Mouse (Mus musculus) kidney, embryonic 15.5 days (tissue): ENCODE measurements around the gene Mfsd9. TPM values are rescaled to one million over a fixed set of nuclear protein-coding genes. Genes with fewer than 3 reads are reported as not detected.

Source experiments
- ATAC-seq: fragments of 200-750 bp; cut with Nextera tagmentation; replicated peaks from 2 replicates; pipeline ENCODE4 v1.8.0; 2017; ENCODE audit warnings: moderate TSS enrichment; ENCODE audit not compliant: low FRiP score
- H3K27ac ChIP-seq: fragments of 300-500 bp; sonication (generic); 2 replicates; pipeline ENCODE4 v1.5.1; 2015; ENCODE audit warnings: mild to moderate bottlenecking, inconsistent platforms
- H3K27me3 ChIP-seq: fragments of 300-500 bp; sonication (generic); 2 replicates; pipeline ENCODE4 v1.6.1; 2015; ENCODE audit warnings: inconsistent platforms
- H3K36me3 ChIP-seq: fragments of 300-500 bp; sonication (generic); 2 replicates; pipeline ENCODE4 v1.6.1; 2015; ENCODE audit warnings: inconsistent platforms
- H3K4me1 ChIP-seq: fragments of 300-500 bp; sonication (generic); 2 replicates; pipeline ENCODE4 v1.6.1; 2015; ENCODE audit warnings: inconsistent platforms
- H3K4me2 ChIP-seq: fragments of 300-500 bp; sonication (generic); 2 replicates; pipeline ENCODE4 v1.6.1; 2015; ENCODE audit warnings: moderate library complexity, mild to moderate bottlenecking, inconsistent platforms
- H3K4me3 ChIP-seq: fragments of 300-500 bp; sonication (generic); replicated peaks from 2 replicates; pipeline ENCODE4 v1.5.1; 2015; ENCODE audit warnings: mild to moderate bottlenecking, inconsistent platforms
- H3K9ac ChIP-seq: fragments of 300-500 bp; sonication (generic); 2 replicates; pipeline ENCODE4 v1.6.1; 2015; ENCODE audit warnings: mild to moderate bottlenecking, inconsistent platforms
- H3K9me3 ChIP-seq: fragments of 300-500 bp; sonication (generic); replicated peaks from 2 replicates; pipeline ENCODE4 v1.6.1; 2016; ENCODE audit warnings: inconsistent platforms
- WGBS: fragments of 180-500 bp; shearing (Covaris S2); methylation state at CpG from one replicate; pipeline ENCODE4 v1.1.7; 2015; ENCODE audit warnings: mixed read lengths; 5-methylcytosine and 5-hydroxymethylcytosine counted together
- polyA plus RNA-seq: library from polyadenylated mRNA; unstranded; fragments of >200 nt; fragmentation: Nextera tagmentation; extraction: Ambion mirVana; gene quantifications from 2 replicates; pipeline ENCODE4 v1.2.1, GENCODE M21; 2015

Mfsd9 gene
- polyA plus RNA-seq, result 3.9 and 5.1 TPM in 2 replicates

DNA sequence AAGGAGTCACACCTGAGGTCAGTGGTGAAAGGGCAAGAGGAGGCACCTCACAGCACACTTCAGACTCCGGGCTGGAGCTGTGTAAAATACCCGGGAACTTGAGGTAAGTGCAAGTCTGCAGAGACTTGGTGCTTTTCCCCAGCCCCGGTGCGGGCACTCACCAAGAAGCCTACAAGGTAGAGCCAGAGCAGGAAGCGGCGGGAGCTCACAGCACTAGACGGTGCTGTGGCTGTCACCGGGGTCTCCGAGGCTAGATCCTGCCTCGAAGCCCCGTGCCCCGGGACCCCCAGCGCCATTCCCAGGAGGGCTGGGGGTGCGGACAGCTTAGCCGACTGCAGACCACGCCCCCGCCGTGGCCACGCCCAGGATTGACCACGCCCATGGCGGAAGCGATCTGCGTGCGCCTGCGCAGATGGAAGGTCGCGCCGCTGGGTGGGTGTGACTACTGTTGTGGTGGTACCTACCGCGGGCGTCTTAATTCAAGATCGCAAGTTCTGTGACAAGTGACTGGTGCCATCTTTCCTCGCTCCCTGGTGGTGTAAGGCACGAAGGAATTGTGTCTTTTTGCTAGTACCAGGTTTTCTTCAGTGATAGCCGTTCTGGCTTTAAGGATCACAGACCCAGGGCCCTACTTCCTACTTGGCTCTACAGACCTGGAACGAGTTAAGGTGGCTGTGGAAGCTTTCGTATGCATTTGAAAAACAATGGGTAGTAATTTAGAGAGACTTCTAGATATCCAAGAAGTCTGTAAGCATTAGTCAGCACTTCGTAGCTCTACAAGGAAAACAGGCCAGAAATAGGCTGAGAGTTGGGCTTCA, at the start of gene Mfsd9:
Mfsd9 (minus strand) TSS at position 364 of the 818 bp plus-strand sequence.
- H3K4me3 ChIP-seq, result peak within 1 kb of the TSS; percentile 76
- peak within 1 kb of the TSS; percentile 55 for H3K27ac ChIP-seq
- 6% methylated on average over 38 of the region's 38 CpGs for whole genome bisulfite sequencing
- H3K9ac ChIP-seq, result peak within 1 kb of the TSS; percentile 53
- H3K4me1 ChIP-seq, result peaks cover 3% of the 10 kb centered on the region
- H3K4me2 ChIP-seq, result peak within 1 kb of the TSS; percentile 65
- no peaks in the 10 kb centered on the region for H3K9me3 ChIP-seq
- no peaks in the 10 kb centered on the region for H3K36me3 ChIP-seq
- no peaks in the 10 kb centered on the region for H3K27me3 ChIP-seq
- peak; percentile 96 for ATAC-seq

DNA sequence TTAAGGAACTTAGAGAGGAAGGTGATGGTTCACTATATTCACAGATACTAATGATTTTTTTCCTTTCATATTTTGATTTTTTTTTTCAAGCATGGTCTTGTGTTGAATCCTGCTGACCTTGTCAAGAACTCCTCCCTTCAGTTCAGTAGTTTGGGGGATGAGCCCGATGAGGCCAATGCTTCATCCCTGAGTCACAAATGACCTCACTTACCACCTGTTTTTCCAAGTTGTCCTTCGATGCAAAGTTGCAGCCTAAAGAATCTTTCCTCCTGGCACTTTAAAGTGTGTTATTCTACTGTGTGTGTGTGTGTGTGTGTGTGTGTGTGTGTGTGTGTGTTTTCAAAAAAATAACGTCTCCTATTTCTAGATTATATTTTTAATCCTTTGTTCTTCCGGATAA, 45.0 kb upstream of the Mfsd9 start:
- no peak overlapping the region for H3K27ac ChIP-seq
- no peaks in the 10 kb centered on the region for H3K4me1 ChIP-seq
- H3K9me3 ChIP-seq, result no peaks in the 10 kb centered on the region
- H3K4me2 ChIP-seq, result no peak overlapping the region
- ATAC-seq, result no peak
- 74% methylated on average over 4 of the region's 4 CpGs for WGBS
- H3K4me3 ChIP-seq, result no peak overlapping the region
- H3K36me3 ChIP-seq, result no peaks in the 10 kb centered on the region
- no peak overlapping the region for H3K9ac ChIP-seq
- no peaks in the 10 kb centered on the region for H3K27me3 ChIP-seq

DNA sequence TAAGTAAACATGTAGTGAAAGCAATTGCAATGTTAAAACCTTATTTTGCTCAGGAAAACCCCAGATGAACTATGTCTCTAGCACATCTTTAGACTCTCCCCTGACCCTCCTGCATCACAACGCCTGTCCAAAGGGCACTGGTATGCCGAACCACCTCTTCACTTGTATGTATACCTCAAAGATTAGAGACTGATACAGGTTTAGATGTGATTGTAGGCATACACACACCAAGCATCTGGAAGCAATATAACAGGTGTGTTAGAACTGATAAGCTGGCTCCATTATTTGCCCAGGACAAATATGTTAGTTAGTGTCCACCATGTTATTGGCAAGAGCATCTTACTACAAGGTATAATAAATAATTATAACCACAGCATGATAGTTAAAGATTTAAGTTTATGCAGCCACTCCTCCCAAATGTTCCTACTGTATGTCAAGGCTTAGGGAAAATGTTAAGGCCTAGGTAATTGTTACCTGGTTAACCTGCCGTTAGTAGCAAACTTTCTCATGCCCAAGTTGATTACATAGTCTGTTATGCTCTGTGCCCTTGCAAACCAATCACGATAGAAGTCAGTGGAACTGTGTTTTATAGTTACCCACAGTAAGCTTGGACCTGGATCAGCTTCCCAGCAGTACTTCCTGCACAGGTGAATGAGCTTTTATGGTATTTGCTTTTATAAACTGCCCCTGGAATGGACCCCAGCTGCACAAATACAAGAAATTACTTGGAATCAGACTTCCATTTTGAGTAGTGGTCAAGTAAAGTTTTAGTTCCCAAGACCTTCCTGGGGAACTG, 40.4 kb upstream of the Mfsd9 start:
- Histone ChIP-seq H3K4me2 (no peak overlapping the region), H3K9ac (no peak overlapping the region), H3K4me3 (no peak overlapping the region), H3K9me3 (no peaks in the 10 kb centered on the region), H3K4me1 (0 out of 2 replicates have a peak, but pooled peaks cover 6% of the 10 kb centered on the region), H3K27me3 (peaks cover 4% of the 10 kb centered on the region), H3K27ac (no peak overlapping the region), H3K36me3 (no peaks in the 10 kb centered on the region)
- ATAC-seq, result no peak
- 88% methylated on average over 4 of the region's 4 CpGs for WGBS

DNA sequence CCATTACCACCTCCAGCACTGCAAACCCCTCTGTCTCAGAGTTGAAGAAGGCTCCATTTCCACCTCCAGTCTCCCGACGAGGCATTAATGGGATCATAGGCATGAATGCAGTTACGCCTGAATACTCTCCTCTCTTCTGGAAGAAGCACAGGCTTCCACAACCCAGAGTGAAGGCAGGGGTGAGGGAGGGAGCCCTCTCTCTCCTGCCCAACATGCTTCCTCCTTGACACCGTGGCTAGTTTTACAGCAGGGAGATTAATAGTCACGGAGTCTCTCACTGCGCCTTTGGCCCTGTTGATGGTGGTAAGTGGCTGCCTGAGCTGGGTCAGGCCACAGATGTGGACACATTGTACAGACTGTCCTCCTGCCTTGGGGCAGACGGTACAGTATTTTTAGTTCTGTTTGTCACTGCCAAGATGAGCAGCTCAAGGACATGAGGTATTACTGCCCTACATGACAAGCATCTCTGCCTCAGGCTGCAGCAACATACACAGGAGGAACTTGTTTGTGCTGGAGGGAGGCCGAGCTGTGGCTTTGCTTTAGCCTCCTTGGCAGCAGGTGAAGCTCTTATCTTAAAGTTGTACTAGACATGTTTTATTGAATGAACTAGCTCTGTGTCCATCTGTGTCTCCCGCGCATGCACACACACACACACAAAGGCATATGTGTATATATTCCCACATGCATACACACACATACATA, 38.9 kb upstream of the Mfsd9 start:
- Histone ChIP-seq H3K9ac (no peak overlapping the region), H3K27ac (no peak overlapping the region), H3K4me2 (no peak overlapping the region), H3K4me3 (no peak overlapping the region), H3K36me3 (no peaks in the 10 kb centered on the region), H3K9me3 (no peaks in the 10 kb centered on the region), H3K4me1 (0 out of 2 replicates have a peak, but pooled peaks cover 6% of the 10 kb centered on the region), H3K27me3 (peaks cover 10% of the 10 kb centered on the region)
- WGBS, result 41% methylated on average over 10 of the region's 10 CpGs
- ATAC-seq, result peak; percentile 69; the same call in 1 of the 2 replicates

DNA sequence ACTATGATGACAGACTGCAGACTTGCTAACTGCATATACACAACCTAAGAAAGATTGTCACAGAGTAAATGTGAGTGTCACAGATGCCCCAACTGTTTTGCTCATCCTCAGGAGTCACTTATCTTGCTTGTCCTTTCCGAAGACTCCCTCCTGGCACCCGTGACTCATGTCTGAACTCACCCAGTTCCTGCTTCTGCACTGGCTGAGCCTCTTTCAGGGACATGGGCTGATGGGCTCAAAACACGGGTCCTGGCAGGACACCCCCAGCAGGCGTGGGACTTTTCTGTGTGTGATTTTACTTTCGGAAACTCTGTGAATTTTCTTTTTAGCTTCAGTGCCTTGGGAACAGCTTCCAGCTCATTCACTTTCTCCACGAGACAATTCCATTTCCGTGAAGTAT, 35.3 kb upstream of the Mfsd9 start:
- Histone ChIP-seq H3K4me1 (0 out of 2 replicates have a peak, but pooled peaks cover 6% of the 10 kb centered on the region), H3K9me3 (no peaks in the 10 kb centered on the region), H3K36me3 (no peaks in the 10 kb centered on the region), H3K4me2 (no peak overlapping the region), H3K27ac (no peak overlapping the region), H3K4me3 (no peak overlapping the region), H3K9ac (no peak overlapping the region), H3K27me3 (peaks cover 10% of the 10 kb centered on the region)
- 79% methylated on average over 7 of the region's 7 CpGs for WGBS
- ATAC-seq, result no peak

DNA sequence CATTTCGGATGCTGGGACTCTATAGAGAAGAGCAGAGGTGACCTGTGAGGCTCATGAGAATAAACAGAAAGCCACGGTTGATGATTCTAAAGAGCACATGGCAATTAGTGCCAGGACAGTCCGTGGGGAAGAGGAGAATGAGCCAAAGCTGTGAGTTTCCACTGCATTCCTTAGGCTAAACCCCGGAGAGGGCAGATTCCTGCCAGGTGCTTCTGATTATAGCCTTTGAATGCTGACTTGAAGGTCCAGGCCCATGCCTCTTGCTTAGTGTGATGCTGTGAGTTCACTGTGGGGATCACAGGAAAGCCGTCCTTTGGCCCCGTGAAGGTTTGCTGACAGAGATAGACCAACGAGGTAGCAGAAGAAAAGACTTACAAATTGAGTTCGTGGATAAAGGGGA, 34.4 kb upstream of the Mfsd9 start:
- no peaks in the 10 kb centered on the region for H3K36me3 ChIP-seq
- H3K4me3 ChIP-seq, result no peak overlapping the region
- WGBS, result 74% methylated on average over 8 of the region's 8 CpGs
- no peaks in the 10 kb centered on the region for H3K9me3 ChIP-seq
- no peak for ATAC-seq
- no peak overlapping the region for H3K4me2 ChIP-seq
- 0 out of 2 replicates have a peak, but pooled peaks cover 6% of the 10 kb centered on the region for H3K4me1 ChIP-seq
- peaks cover 10% of the 10 kb centered on the region for H3K27me3 ChIP-seq
- H3K9ac ChIP-seq, result no peak overlapping the region
- no peak overlapping the region for H3K27ac ChIP-seq

DNA sequence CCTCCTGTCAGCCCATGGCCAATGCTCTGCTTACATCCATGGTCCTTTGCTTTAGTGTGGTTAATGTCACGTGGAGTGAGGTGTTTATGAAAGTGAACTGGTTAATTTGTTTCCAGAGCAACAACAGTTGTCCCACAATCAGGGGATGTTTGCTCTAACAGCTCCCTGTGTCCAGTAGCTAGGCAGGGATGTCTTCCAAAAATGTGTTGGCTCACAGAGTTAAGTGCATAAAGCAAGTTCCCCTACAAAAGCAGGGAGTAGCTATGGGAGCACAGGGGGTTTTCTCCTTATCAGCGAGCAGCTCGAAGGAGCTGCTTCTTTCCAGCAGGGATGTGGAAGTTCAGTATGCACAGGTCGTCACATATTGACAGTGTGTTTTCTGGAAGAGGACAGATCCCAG, 34.0 kb upstream of the Mfsd9 start:
- Histone ChIP-seq H3K9ac (no peak overlapping the region), H3K27ac (no peak overlapping the region), H3K4me3 (no peak overlapping the region), H3K27me3 (peaks cover 10% of the 10 kb centered on the region), H3K36me3 (no peaks in the 10 kb centered on the region), H3K4me1 (0 out of 2 replicates have a peak, but pooled peaks cover 6% of the 10 kb centered on the region), H3K9me3 (no peaks in the 10 kb centered on the region), H3K4me2 (no peak overlapping the region)
- 68% methylated on average over 4 of the region's 4 CpGs for WGBS
- no peak for ATAC-seq

DNA sequence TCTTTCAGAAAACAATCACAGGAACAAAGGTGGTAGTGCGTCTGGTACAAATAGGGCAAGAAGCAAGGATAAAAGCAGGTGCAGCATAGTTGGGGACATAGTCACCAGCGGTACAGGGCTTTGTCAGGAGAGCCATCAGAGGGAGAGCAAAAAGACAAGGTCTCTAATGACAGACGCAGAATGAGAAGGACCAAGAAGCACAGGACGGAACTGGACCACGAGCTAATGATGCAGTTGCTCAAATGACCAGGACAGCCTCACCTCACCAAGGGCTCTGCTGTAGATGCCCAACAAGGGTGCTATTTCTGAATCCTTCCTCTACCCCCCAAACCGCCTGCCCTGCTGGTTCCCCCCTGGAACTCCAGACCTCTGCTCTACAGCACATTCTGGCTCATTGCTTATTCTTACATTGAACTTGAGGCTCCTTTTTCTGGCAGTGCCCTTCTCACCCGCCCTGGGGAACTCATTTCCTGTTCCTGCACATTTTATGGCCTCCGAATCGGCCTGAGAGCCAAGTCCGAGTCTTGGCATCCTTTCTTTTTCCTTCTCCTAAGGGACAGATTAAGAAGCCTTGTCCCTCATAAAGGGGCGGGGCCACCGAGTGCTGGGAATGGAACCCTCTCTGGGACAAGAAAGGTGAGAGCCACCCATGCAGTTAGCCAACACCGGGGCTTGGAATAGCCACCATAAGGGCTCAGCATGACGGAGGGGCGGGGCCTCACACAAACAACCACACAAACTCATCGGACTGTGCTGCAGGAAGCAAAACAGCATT, 24.8 kb upstream of the Mfsd9 start:
- Histone ChIP-seq H3K27ac (no peak overlapping the region), H3K4me2 (peak overlapping the region; percentile 47), H3K27me3 (no peaks in the 10 kb centered on the region), H3K4me1 (peaks cover 9% of the 10 kb centered on the region), H3K4me3 (peak overlapping the region; percentile 14; the same call in 1 of the 2 replicates), H3K36me3 (no peaks in the 10 kb centered on the region), H3K9me3 (no peaks in the 10 kb centered on the region), H3K9ac (no peak overlapping the region)
- 0 out of 2 replicates have a peak, but pooled peaks have one; percentile 29 for ATAC-seq
- WGBS, result 49% methylated on average over 16 of the region's 16 CpGs

DNA sequence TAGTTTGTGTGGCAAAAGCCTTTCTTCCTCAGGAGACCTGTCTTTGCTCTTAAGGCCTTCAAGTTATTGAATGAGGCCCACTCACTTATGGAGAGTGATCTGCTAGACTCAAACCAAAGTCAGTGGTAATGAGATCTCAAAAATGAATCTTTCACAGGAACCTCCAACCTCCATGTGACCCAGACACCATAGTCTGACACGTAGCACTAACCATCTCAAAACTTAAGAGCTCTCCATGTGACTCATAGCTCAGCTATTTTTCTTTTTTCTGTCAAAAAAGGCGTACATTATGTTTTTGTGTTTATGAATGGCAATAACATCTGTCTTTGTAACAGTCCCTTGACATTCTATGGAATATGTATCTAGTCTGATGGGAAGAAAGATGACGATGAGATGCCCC, 18.2 kb upstream of the Mfsd9 start:
- H3K27ac ChIP-seq, result no peak overlapping the region
- H3K4me2 ChIP-seq, result no peak overlapping the region
- H3K4me1 ChIP-seq, result no peaks in the 10 kb centered on the region
- H3K9ac ChIP-seq, result no peak overlapping the region
- no peak for ATAC-seq
- no peak overlapping the region for H3K4me3 ChIP-seq
- 82% methylated on average over 3 of the region's 3 CpGs for WGBS
- H3K9me3 ChIP-seq, result no peaks in the 10 kb centered on the region
- no peaks in the 10 kb centered on the region for H3K27me3 ChIP-seq
- H3K36me3 ChIP-seq, result no peaks in the 10 kb centered on the region

DNA sequence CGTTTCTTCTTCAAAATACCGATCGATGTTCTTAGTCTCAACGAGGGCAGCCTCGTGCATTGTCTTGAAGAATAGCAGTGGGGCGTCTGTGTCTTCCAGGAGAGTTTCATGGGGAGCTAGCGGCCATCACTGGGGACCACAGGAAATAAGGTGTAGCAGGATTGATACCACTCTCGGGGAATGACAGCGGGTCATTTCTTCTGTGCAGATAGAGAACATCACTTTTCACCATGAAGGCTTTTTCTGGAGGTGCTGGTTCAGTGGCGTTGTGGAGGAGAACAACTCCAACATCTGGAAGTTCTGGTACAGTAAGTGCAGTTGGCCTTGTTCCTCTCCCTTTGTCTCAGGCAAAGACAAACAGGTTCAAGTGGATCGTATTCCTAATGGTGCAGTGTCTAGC, 15.4 kb upstream of the Mfsd9 start:
- Histone ChIP-seq H3K4me2 (no peak overlapping the region), H3K9ac (no peak overlapping the region), H3K27ac (no peak overlapping the region), H3K27me3 (no peaks in the 10 kb centered on the region), H3K4me1 (no peaks in the 10 kb centered on the region), H3K4me3 (no peak overlapping the region), H3K36me3 (no peaks in the 10 kb centered on the region), H3K9me3 (no peaks in the 10 kb centered on the region)
- 90% methylated on average over 11 of the region's 11 CpGs for WGBS
- ATAC-seq, result no peak

DNA sequence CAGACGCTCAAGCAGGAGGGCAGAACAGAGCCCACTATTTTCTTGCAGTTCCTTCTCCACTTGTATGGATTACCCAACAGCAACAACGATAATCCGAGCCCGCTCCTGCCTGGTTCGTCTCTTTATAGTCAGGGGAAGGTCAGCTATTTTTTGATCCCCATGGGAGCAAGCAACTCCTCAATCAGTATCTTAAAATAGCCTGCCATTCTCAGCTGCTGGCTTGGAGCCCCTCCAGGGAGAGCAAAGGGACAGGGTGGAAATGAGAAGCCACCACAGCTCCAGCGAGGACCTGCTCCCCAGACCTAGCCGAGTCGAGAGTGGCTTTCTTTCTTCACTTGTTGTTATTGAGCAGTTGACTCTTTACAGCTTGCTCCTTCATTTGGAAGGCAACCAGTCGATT, 14.9 kb upstream of the Mfsd9 start, which contains the start of gene Tmem182:
Tmem182 (plus strand) TSS at position 251 of the 400 bp plus-strand sequence.
- Histone ChIP-seq H3K9me3 (no peaks in the 10 kb centered on the region), H3K4me3 (no peak within 1 kb of the TSS), H3K9ac (no peak within 1 kb of the TSS), H3K27ac (no peak within 1 kb of the TSS), H3K27me3 (no peaks in the 10 kb centered on the region), H3K4me2 (no peak within 1 kb of the TSS), H3K36me3 (no peaks in the 10 kb centered on the region), H3K4me1 (no peaks in the 10 kb centered on the region)
- 63% methylated on average over 9 of the region's 9 CpGs for WGBS
- no peak for ATAC-seq
